Comparison of ENCODE assay signal across 10 mouse cellular contexts in the genomic region with DNA sequence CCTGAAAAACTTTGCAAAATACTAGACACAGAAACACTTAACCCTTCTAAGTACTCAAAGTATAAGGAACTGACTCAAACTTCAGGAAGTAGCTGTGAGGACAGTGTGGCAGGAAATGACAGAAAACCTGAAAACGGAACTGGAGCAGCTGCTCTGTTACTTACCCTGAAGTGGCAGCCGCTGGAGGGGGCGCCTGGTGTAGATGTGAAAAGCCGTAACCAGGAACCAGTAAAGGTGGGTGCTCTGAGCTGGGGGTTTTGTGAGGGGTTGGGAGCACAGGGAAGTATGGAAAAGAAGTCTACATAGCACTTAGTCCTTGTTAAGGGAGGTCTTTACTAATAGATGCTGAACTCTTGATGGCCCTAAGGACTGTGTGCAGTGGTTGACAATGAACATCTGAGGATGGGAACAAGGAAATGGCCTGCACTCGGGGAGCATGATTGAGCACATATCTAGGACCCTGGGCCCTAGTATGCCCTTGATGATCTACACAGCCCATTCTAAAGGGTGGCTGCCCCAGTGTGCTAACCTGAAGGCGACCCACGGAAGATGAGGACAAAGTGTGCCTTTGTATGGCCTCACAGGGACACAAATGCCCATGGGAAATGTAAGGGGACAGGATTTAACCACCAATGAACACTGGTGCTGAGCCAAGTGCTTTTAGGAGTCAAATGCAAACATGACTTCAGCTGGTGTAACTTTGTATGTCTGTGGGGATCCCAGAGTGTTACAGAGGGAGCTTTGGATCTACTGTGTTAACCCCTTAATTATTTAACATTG. TPM values are rescaled to one million over a fixed set of nuclear protein-coding genes. Genes with fewer than 3 reads are reported as not detected.
DNase-seq lines count a peak whose midpoint lies in the region; ATAC-seq and TF ChIP-seq lines count a peak whose summit lies in the region.
"Had no signal": no experiment of that assay in that cellular context is flagged by ENCODE, and none has a peak within 500 bp of the region (broad histone marks: within the 10 kb centered on the region; RNA-seq: fewer than 3 reads in every experiment).

A gene (plus strand): TSS at position 143 of the 780 bp plus-strand sequence.

- TF ChIP-seq CTCF in gastrocnemius, adult 2 months (IDR thresholded peaks at IDR 0.05) = no peak
- no peak for TF ChIP-seq CTCF in lung, postnatal 0 days (IDR thresholded peaks at IDR 0.05)

- peak within 1 kb of the TSS; percentile 78 for H3K27ac ChIP-seq in gastrocnemius, adult 2 months
- H3K27ac ChIP-seq in lung, postnatal 0 days (ENCODE audit: low read length) = peak within 1 kb of the TSS; percentile 64
- H3K27ac ChIP-seq: hindbrain, embryonic 15.5 days had no signal

- no peaks in the 10 kb centered on the region; the same call in 1 of the 2 replicates for H3K36me3 ChIP-seq in lung, postnatal 0 days (ENCODE audit: insufficient read depth, low read length)

- DNase-seq in gastrocnemius, adult 2 months = no peak
- no peak for DNase-seq in gastrocnemius, postnatal 36 days
- DNase-seq in adrenal gland, postnatal 36 days = peak in 1 of 2 experiments; percentile 41
- DNase-seq in heart, postnatal 14 days = peak; percentile 30 to 33
- DNase-seq in lung, postnatal 0 days (ENCODE audit: low spot score) = peak; percentile 49
- peak; percentile 72 to 81 for DNase-seq in thymus, adult 18-20 months
- no peak for DNase-seq in right cerebral cortex, postnatal 14 days
- no peak for DNase-seq in embryo, embryonic 10.5 days (ENCODE audit: low spot score)

- ATAC-seq in lung, postnatal 0 days = peak; percentile 47

- 45% methylated on average over 7 of the region's 7 CpGs for WGBS in lung, postnatal 0 days

- H3K4me2 ChIP-seq in lung, postnatal 0 days (replicated peaks; ENCODE audit: low read depth, low read length) = 0 out of 2 replicates have a peak within 1 kb of the TSS, but pooled peaks have one; percentile 14
- H3K4me2 ChIP-seq: hindbrain, embryonic 15.5 days had no signal

- H3K9me3 ChIP-seq in lung, postnatal 0 days (ENCODE audit: low read length) = no peaks in the 10 kb centered on the region
- H3K9me3 ChIP-seq: hindbrain, embryonic 15.5 days had no signal

- H3K9ac ChIP-seq in lung, postnatal 0 days (replicated peaks; ENCODE audit: low read depth) = no peak within 1 kb of the TSS
- H3K9ac ChIP-seq: hindbrain, embryonic 15.5 days had no signal

- H3K27me3 ChIP-seq in lung, postnatal 0 days (replicated peaks; ENCODE audit: insufficient read depth, low read length) = no peaks in the 10 kb centered on the region
- H3K27me3 ChIP-seq: hindbrain, embryonic 15.5 days had no signal

- H3K4me3 ChIP-seq in gastrocnemius, adult 2 months = peak within 1 kb of the TSS; percentile 63
- H3K4me3 ChIP-seq in lung, postnatal 0 days (ENCODE audit: low read depth, low read length) = peak within 1 kb of the TSS; percentile 12; the same call in 1 of the 2 replicates
- H3K4me3 ChIP-seq: hindbrain, embryonic 15.5 days had no signal

- TF ChIP-seq EP300 in lung, postnatal 0 days (IDR thresholded peaks at IDR 0.05) = no peak

- no peaks in the 10 kb centered on the region; the same call in 1 of the 2 replicates for H3K4me1 ChIP-seq in lung, postnatal 0 days (ENCODE audit: insufficient read depth, low read depth, low read length)
- H3K4me1 ChIP-seq: hindbrain, embryonic 15.5 days had no signal

- intact Hi-C loops in gastrocnemius, adult 2 months (cut with DNase I) = loop anchor here (5.0 kb wide), 1 partner anchor 53 kb away; no protein-coding TSS in a partner anchor
- intact Hi-C loops in gastrocnemius, postnatal 36 days (cut with DNase I) = loop anchor here (5.0 kb wide), 1 partner anchor 53 kb away; no protein-coding TSS in a partner anchor
- intact Hi-C loops in heart, postnatal 14 days (cut with DNase I) = loop anchor here (2.0 kb wide), 1 partner anchor 76 kb away; a partner anchor contains a TSS

RNA-seq across cellular contexts. Expression of the gene that starts here (rescaled TPM):
- 1 to 10 TPM; 1.6 to 2.7 TPM for total RNA-seq in gastrocnemius, adult 2 months (2021)
- 1 to 10 TPM; 2.9 to 3.2 TPM for total RNA-seq in gastrocnemius, postnatal 36 days (2021)
- 10 to 100 TPM; 10.4 to 11.7 TPM for total RNA-seq in adrenal gland, postnatal 36 days (2021)
- total RNA-seq in heart, postnatal 14 days (2021) = 10 to 100 TPM in 1 of 2 experiments, 1 to 10 TPM in 1; 8.6 to 12.1 TPM
- 11.4 and 12.6 TPM in 2 replicates for polyA plus RNA-seq in lung, postnatal 0 days (2015; fragmentation: Nextera tagmentation; extraction: Ambion mirVana)
- polyA plus RNA-seq: C2C12 had no signal

Comparison
In these comparisons a context has a peak if more than half of its experiments do, and no peak if none do; other contexts are left out.
1. DNase-seq: peak in heart, postnatal 14 days (2 of 2), lung, postnatal 0 days (single experiment) and thymus, adult 18-20 months (2 of 2); none in gastrocnemius, adult 2 months (single experiment), gastrocnemius, postnatal 36 days (0 of 2), right cerebral cortex, postnatal 14 days (single experiment) and embryo, embryonic 10.5 days (single experiment).